Mouse (Mus musculus) B cell, adult 2 months (primary cell): ENCODE results near the gene Itga6.
A peak's percentile ranks its signal among the peaks of the same experiment; 100 is the strongest.
"Not testable (repeated sequence)": the region's sequence is repeated elsewhere in the genome, so short reads cannot be mapped to it uniquely, and the experiment has no call there.

ENCODE experiments used
- DNase-seq, 2 experiments: peaks; one replicate each; pipeline ENCODE4 v3.0.0; 2022

Gene Itga6

GRCm38 (mm10) chr2:71745610-71746374, at the start of gene Itga6:
Gene Itga6 (plus strand): TSS chr2:71745616.
- DNase-seq = no peak

GRCm38 (mm10) chr2:71696776-71697175, 48.6 kb upstream of the Itga6 start:
- no peak for DNase-seq

GRCm38 (mm10) chr2:71697408-71698336, 47.7 kb upstream of the Itga6 start:
- no peak for DNase-seq

DNA sequence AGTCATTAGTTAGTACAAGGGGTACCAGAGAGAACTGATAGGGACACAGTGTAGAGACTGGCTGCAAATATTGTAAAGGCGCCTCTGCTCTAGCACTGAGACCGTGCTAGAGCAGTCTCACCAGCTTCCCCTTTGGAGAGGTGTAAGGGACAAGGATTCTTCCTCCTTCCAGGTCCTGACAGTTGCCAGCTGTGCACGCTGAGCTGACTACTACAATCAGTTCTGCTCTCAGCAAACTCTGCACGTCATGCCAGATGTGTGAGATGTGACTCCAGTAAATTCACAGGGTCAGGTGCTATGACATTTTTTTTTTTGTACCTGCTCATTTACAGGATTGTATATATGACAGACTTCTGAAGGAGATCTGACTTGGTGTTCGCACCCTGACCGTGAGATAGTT, 47.0 kb upstream of the Itga6 start:
- no peak for DNase-seq

DNA sequence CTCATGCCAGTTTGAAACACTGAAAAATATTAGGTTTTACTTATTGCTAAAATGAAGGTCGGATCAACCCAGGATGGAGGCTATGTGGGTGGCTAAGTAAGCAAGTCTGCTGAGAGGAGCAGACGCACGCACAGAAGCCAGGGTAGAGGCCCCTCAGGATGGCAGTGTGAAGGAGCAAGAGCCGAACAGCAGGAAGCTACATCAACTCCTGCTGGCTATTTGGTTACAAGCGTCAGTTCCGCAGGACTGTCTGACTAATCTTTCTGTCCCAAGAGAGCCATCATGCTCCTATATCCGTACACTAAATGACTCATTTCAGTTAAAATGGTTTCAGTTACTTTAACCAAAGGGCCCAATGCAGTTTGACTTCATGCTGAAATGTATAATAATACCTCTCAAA, 46.5 kb upstream of the Itga6 start:
- DNase-seq = no peak

DNA sequence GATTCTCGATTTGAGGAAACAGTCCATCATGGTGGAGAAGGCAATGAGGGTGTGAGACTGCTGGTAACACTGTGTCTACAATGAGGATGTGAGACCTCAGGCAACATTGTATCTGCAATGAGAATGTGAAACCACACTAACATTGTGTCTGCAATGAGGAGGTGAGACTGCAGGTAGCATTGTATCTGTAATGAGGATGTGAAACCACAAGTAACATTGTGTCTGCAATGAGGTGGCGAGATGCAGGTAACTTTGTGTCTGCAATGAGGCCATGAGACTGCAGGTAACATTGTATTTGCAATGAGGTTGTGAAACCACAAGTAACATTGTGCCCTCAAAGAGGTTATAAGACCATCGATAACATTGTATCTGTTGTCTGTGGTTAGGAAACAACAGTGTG, 44.1 kb upstream of the Itga6 start:
- DNase-seq = peak; percentile 3 to 11

- DNase-seq = no peak
Measured at GRCm38 (mm10) chr2:71704309-71704708, 41.1 kb upstream of the Itga6 start.

DNA sequence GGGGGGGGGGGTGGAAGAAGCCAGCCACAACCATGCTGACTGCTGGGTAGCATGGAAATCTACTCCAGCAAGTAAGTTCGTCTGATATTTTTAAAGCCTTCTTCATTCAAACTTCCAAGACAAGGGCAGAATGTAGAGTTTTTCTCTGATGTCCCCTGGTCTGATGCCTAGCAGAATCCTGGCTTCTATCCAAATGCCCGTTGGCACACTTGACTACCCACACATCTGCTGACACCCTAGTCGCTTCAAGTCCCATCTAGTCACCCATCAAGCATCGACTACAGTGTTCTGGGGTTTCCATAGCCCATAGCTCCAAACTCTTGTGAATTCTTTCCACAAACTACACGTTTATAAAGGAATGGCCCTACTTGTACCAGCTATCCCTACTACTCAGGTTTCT, 36.5 kb upstream of the Itga6 start:
- DNase-seq = no peak

DNA sequence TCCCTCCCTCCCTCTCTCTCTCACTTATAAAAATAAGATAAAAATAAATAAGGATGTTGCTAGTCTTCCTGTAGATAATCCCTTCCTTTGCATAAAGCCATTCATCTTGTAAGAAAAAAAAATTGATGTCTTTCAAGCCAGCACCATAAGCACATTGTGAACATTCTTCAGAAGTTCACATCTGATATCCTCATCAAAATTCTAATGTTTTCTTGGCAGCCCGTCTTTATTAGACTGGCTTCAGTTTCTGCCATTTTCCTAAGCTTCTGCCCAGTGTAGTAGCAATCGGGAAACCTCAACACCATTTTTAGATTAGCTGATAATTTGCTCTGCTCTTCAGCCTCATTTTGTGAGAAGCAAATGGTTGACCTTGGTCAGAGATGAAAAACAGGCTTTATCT, 33.8 kb upstream of the Itga6 start:
- DNase-seq = no peak

- DNase-seq = no peak
Measured at GRCm38 (mm10) chr2:71714416-71714815, 31.0 kb upstream of the Itga6 start.

DNA sequence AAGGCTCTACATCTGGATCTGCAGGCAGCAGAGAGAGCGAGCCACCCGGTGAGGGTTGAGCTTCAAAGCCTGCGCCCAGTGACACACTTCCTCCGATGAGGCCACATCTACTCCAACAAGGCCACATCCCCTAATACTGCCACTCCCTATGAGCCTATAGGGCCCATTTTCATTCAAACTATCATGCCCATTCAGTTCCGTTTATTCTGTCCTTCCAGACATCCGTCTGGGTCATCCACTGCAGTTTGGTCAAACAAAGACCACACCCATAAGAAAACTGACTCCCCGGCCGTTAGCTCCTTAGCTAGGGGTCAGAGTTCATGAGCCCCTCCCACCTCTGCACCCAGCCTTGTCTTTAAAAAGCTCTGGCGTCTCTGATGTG, 26.4 kb upstream of the Itga6 start:
- DNase-seq = no peak

DNA sequence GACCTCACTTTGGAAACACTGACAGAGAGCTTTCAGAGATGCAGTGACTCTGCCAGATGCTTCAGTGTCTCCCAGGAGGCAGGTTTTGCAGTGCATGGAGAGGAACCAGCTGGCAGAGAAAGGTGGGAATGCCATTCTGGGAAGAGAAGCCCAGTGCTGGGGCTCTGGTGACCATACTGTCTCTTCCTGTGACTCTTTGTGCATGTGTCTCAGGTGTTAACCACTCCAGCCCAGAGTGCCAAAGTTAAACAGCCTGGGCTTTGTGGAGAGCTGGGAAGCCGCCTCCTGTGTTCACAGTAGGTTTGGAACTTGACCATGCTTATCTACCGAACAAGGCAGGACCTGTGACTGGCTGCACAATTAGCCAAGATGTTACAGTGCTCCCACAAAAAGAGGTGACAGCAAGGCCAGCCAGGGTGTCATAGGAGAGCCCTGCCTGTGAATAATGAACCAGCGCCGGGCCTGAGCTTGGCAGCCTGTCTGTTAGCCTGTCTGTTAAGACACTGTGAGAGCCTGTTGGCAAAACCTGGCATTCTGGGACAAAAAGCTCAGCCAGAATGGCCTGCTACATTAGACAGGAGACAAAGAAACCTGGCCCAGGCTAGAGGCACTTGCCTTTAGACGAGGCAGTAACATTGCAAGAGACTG, 25.9 kb upstream of the Itga6 start:
- DNase-seq = no peak

DNA sequence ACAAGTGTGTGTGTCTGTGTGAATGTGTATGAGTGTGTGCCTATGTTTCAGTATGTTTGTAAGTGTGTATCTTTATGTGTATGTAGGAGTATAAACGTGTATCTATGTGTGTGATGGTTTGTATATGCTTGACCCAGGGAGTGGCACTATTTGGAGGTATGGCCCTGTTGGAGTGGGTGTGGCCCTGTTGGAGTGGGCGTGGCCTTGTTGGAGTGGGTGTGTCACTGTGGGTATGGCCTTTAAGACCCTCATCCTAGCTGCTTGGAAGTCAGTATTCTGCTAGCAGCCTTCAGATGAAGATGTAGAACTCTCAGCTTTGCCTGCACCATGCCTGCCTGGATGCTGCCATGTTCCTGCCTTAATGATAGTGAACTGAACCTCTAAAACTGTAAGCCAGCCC, 24.9 kb upstream of the Itga6 start:
- not testable (repeated sequence) for DNase-seq

DNA sequence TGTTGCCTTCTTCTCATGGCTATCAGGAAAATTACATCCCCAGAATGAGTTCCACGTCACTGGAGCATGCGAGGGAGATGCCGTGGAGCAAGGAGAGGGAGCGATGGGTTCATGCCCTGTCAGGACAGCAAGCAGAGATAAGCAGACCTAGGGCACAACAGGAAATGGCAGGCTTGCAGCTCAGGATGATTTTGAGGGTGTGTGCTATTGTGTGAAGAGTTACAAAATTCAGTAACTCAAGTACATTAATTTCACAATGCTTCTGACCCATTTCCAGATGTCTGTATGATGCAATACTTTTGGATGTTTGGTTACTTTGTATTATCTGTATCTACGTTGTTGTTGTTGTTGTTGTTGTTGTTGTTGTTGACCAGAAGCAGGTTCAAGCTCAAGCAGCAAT, 22.5 kb upstream of the Itga6 start:
- no peak for DNase-seq

GRCm38 (mm10) chr2:71723623-71724022, 21.8 kb upstream of the Itga6 start:
- no peak for DNase-seq

- DNase-seq = no peak
Measured at GRCm38 (mm10) chr2:71724028-71724427, 21.4 kb upstream of the Itga6 start.

GRCm38 (mm10) chr2:71725446-71725845, 20.0 kb upstream of the Itga6 start:
- DNase-seq = no peak

DNA sequence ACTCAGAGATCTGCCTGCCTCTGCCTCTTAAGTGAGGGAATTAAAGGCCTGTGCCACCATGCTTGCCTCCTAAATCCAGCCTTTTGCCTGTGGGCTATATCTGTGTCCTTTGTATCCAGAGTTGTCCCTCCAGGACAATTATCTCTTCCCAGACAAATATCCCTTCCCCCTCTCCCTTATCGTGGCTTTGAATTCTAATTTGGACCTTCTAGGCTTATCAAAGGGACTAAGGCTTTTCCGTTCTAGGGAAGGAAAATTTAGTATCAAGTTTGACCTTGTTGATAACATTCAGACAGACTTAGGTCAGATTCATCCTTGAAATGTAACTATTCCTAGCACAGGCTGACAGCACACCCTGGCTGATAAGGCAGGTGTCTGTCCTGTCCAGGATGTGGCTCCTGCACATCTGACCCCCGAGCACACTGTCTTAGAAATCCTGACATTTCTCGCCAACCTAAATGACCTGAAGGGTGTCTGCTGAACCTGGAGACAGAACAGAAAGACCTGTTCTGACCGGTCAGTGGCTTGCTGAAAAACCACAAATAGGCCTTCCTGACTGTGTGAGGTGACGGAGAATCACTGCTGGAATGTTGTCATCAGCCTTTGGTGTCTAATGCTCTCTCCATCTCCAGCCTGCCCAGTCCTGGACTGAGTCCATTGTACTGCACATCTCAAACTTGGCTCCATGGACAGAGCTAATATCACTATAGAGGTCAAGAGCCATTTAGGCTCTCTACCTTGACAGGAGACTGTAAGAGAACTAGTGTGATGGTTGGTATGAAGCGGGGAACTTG, 18.3 kb upstream of the Itga6 start:
- DNase-seq = no peak

GRCm38 (mm10) chr2:71728341-71728740, 17.1 kb upstream of the Itga6 start:
- DNase-seq = no peak

DNA sequence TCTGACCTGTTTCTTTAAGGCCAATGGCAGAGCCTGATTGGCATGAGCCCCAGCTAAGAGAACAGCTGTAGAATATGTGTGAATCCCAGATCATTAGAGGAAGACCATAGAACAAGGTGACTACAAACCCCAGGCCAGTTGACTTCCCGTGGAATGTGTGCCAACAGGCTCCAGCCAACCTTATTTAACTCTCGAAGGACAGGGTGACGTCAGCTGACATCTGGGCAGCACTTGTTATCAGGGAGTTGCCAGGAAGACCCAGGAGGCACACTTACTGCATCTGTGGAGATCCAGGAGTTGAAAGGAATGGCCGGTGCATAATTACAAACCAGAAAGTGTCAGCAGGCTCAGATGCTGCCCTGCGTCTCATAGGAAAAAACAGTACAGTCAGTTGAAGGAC, 16.6 kb upstream of the Itga6 start:
- DNase-seq = no peak

DNA sequence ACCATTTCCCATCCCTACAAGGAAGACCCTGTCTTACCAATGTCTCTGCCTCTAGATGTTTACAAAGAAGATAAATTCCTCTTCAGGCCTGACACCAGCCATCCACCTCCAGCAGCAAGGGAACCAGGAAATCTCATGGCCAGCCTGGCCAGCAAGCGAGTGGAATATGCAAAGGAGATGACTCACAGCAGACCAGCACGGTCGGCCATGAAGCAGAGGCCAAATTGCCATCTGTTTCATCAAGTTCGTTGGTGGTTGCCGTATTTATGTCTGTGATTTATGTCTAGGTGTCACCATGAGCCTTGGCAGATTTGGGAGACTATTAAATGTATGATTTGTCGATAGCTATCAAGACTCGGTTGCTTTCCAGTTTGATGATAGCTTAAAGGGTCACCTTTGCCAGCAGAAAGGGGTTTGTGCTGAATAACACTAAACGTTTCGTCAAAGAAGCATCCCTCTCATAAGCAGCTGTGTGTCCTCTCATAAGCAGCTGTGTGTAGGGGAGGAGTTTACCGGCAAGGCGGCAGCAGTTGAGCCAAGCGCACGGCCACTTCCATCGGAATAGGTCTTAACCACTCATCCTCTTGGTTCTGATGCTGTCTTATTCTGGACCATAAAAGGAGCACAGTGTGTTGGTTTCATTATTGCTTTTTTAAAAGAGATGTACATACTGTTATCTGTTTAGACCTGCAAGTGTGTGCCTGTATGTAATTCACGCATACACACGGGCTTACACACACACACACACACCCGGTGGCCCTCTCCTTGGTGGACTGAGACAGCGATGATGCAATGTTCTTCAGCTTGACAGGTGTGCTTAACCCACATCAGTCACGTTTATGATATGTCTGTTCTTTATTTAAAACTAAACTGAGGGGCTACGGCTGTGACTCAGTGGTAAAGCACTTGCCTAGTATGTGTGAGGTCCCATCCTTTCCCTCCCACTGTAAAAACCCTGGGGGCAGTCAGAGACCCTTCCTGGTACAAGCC, 14.5 kb upstream of the Itga6 start:
- DNase-seq = no peak
